Mouse (Mus musculus) G1E (cell line): ENCODE measurements around the gene Rnf144a. TPM values are rescaled to one million over a fixed set of nuclear protein-coding genes. Genes with fewer than 3 reads are reported as not detected.

ENCODE experiments used
- ATAC-seq: 2 replicates; pipeline ENCODE4 v1.8.0; 2016; ENCODE audit warnings: mild to moderate bottlenecking; ENCODE audit not compliant: insufficient number of reproducible peaks, poor library complexity, low FRiP score, severe bottlenecking; ENCODE audit errors: extremely low read depth
- DNase-seq: peaks from one replicate; pipeline ENCODE4 v3.0.0; 2012; ENCODE audit warnings: low spot score
- H3K27me3 ChIP-seq: 2 replicates; pipeline ENCODE4 v1.6.1; 2012; ENCODE audit warnings: mild to moderate bottlenecking, low read length, inconsistent platforms; ENCODE audit not compliant: insufficient read depth
- H3K36me3 ChIP-seq: replicated peaks from 2 replicates; pipeline ENCODE3; 2012; ENCODE audit warnings: mild to moderate bottlenecking, inconsistent platforms
- H3K4me1 ChIP-seq: 2 replicates; pipeline ENCODE4 v1.6.1; 2012; ENCODE audit warnings: low read depth, low read length, inconsistent platforms, mixed read lengths; ENCODE audit not compliant: insufficient read depth
- H3K4me3 ChIP-seq: 2 replicates; pipeline ENCODE4 v1.5.1; 2012; ENCODE audit warnings: low read depth, mild to moderate bottlenecking, inconsistent platforms, low read length, moderate library complexity, mixed read lengths
- H3K9me3 ChIP-seq: replicated peaks from 2 replicates; pipeline ENCODE4 v1.6.1; 2012; ENCODE audit warnings: inconsistent platforms
- CTCF ChIP-seq: IDR thresholded peaks from 2 replicates; pipeline ENCODE4 v1.5.1; 2012; ENCODE audit warnings: low read depth, low read length, inconsistent platforms, mixed read lengths
- GATA1 ChIP-seq: IDR thresholded peaks from 2 replicates; pipeline ENCODE4 v1.6.1; 2012; ENCODE audit warnings: borderline replicate concordance, low read length, inconsistent platforms, mixed read lengths
- GATA2 ChIP-seq: IDR thresholded peaks from 2 replicates; pipeline ENCODE4 v1.6.1; 2012; ENCODE audit warnings: low read depth, low read length, inconsistent platforms, borderline replicate concordance
- POLR2AphosphoS5 ChIP-seq: IDR thresholded peaks from 2 replicates; pipeline ENCODE4 v1.6.1; 2012; ENCODE audit warnings: low read depth, low read length, inconsistent platforms; ENCODE audit not compliant: insufficient replicate concordance
- TAL1 ChIP-seq: conservative IDR thresholded peaks from 2 replicates; pipeline ENCODE4 v1.6.1; 2012; ENCODE audit warnings: low read depth, low read length, inconsistent platforms, mixed read lengths
- polyA plus RNA-seq: library from polyadenylated mRNA; stranded (reverse); fragments of >175 nt; gene quantifications from 2 replicates; pipeline ENCODE4 v1.2.3, GENCODE M21; 2012
- total RNA-seq, 2 experiments: library from RNA; stranded (forward) in 1 of 2; stranded (reverse) in 1 of 2; fragments of 200-1000 nt in 1 of 2; fragments of >200 nt in 1 of 2; fragmentation: Nextera tagmentation in 1 of 2; gene quantifications; 2 replicates each; pipeline ENCODE4 v1.2.3; 2014 to 2017

The Rnf144a gene
- total and polyA plus RNA-seq, 3 experiments, result 0.22 TPM; not detected in 2

GRCm38 (mm10) chr12:26424841-26425240 lies 9.8 kb upstream of the Rnf144a start:
- no peak for TF ChIP-seq CTCF
- no peak for TF ChIP-seq GATA1
- TF ChIP-seq GATA2, result no peak
- TF ChIP-seq TAL1, result no peak
- no peak for TF ChIP-seq POLR2AphosphoS5
- H3K9me3 ChIP-seq, result peaks cover 28% of the 10 kb centered on the region
- no peak for DNase-seq
- no peaks in the 10 kb centered on the region for H3K27me3 ChIP-seq
- H3K4me3 ChIP-seq, result no peak overlapping the region
- H3K4me1 ChIP-seq, result no peaks in the 10 kb centered on the region
- no peaks in the 10 kb centered on the region for H3K36me3 ChIP-seq
- no peak for ATAC-seq

GRCm38 (mm10) chr12:26418322-26418721 lies 3.3 kb upstream of the Rnf144a start:
- DNase-seq, result no peak
- Histone ChIP-seq H3K4me3 (no peak overlapping the region), H3K27me3 (no peaks in the 10 kb centered on the region; the same call in 1 of the 2 replicates), H3K36me3 (no peaks in the 10 kb centered on the region), H3K9me3 (peaks cover 57% of the 10 kb centered on the region), H3K4me1 (no peaks in the 10 kb centered on the region)
- TF ChIP-seq POLR2AphosphoS5 (no peak), GATA1 (no peak), GATA2 (no peak), TAL1 (no peak), CTCF (no peak)
- ATAC-seq, result no peak

GRCm38 (mm10) chr12:26416636-26417295 lies 1.7 kb upstream of the Rnf144a start:
- TF ChIP-seq TAL1 (no peak), CTCF (no peak), GATA1 (no peak)
- Histone ChIP-seq H3K4me1 (no peaks in the 10 kb centered on the region), H3K4me3 (no peak overlapping the region), H3K9me3 (peaks cover 66% of the 10 kb centered on the region), H3K27me3 (no peaks in the 10 kb centered on the region; the same call in 1 of the 2 replicates), H3K36me3 (no peaks in the 10 kb centered on the region)
- DNase-seq, result no peak
- ATAC-seq, result no peak

GRCm38 (mm10) chr12:26414451-26415103 lies 477 bp downstream of the Rnf144a start:
- Histone ChIP-seq H3K4me3 (peak overlapping the region; percentile 3; the same call in 1 of the 2 replicates), H3K4me1 (no peaks in the 10 kb centered on the region), H3K9me3 (peaks cover 78% of the 10 kb centered on the region), H3K27me3 (no peaks in the 10 kb centered on the region; the same call in 1 of the 2 replicates), H3K36me3 (no peaks in the 10 kb centered on the region)
- DNase-seq (no peak), ATAC-seq (no peak)
- TF ChIP-seq TAL1, result no peak
- TF ChIP-seq GATA1, result no peak
- no peak for TF ChIP-seq GATA2
- TF ChIP-seq POLR2AphosphoS5, result no peak
- no peak for TF ChIP-seq CTCF

- no peak for DNase-seq
- H3K27me3 ChIP-seq, result no peaks in the 10 kb centered on the region; the same call in 1 of the 2 replicates
- ATAC-seq, result no peak
- no peak overlapping the region for H3K4me3 ChIP-seq
- no peak for TF ChIP-seq GATA1
- TF ChIP-seq GATA2, result no peak
- H3K9me3 ChIP-seq, result peaks cover 79% of the 10 kb centered on the region
- H3K4me1 ChIP-seq, result no peaks in the 10 kb centered on the region
- H3K36me3 ChIP-seq, result no peaks in the 10 kb centered on the region
Observed at GRCm38 (mm10) chr12:26413961-26414411, 1.1 kb downstream of the Rnf144a start.

GRCm38 (mm10) chr12:26412802-26413201 lies 2.3 kb downstream of the Rnf144a start:
- ATAC-seq (no peak), DNase-seq (no peak)
- no peaks in the 10 kb centered on the region; the same call in 1 of the 2 replicates for H3K27me3 ChIP-seq
- no peak overlapping the region for H3K4me3 ChIP-seq
- peaks cover 87% of the 10 kb centered on the region for H3K9me3 ChIP-seq
- no peak for TF ChIP-seq GATA2
- no peak for TF ChIP-seq POLR2AphosphoS5
- no peak for TF ChIP-seq CTCF
- TF ChIP-seq GATA1, result no peak
- TF ChIP-seq TAL1, result no peak
- H3K4me1 ChIP-seq, result no peaks in the 10 kb centered on the region
- no peaks in the 10 kb centered on the region for H3K36me3 ChIP-seq
